Mouse (Mus musculus) lung, postnatal 0 days (tissue): ENCODE results near the gene Tspan9.
A peak's percentile ranks its signal among the peaks of the same experiment; 100 is the strongest.

Source experiments
- CTCF ChIP-seq: IDR thresholded peaks from 2 replicates; pipeline ENCODE4 v1.5.1; 2016; ENCODE audit warnings: antibody characterized with exemption, mild to moderate bottlenecking
- EP300 ChIP-seq: IDR thresholded peaks from 2 replicates; pipeline ENCODE4 v1.6.1; 2016; ENCODE audit warnings: antibody characterized with exemption, mild to moderate bottlenecking, control low read depth

GRCm38 (mm10) chr6:128183521-128183920 is 40.1 kb upstream of the Tspan9 start:
- TF ChIP-seq CTCF (peak; percentile 35), EP300 (no peak)
